Mouse (Mus musculus) liver, postnatal 0 days (tissue): ENCODE data around the gene Tsen54. TPM values are rescaled to one million over a fixed set of nuclear protein-coding genes. Genes with fewer than 3 reads are reported as not detected.

Experiments used
- ATAC-seq: fragments of 200-750 bp; cut with Nextera tagmentation; 2 replicates; pipeline ENCODE4 v1.8.0; 2017; ENCODE audit warnings: mild to moderate bottlenecking, moderate library complexity
- DNase-seq: peaks from one replicate; pipeline ENCODE4 v3.0.0-alpha.2; 2016
- H3K27ac ChIP-seq: fragments of 300-500 bp; sonication (generic); 2 replicates; pipeline ENCODE4 v1.5.1; 2014; ENCODE audit warnings: antibody characterized with exemption, moderate library complexity, mild to moderate bottlenecking, low read depth
- H3K27me3 ChIP-seq: fragments of 300-500 bp; sonication (generic); 2 replicates; pipeline ENCODE4 v1.6.1; 2014; ENCODE audit warnings: low read length, control low read depth, mixed read lengths; ENCODE audit not compliant: insufficient read depth
- H3K36me3 ChIP-seq: fragments of 300-500 bp; sonication (generic); replicated peaks from 2 replicates; pipeline ENCODE4 v1.6.1; 2014; ENCODE audit warnings: mild to moderate bottlenecking, control low read depth, low read length, moderate library complexity, mixed read lengths; ENCODE audit not compliant: insufficient read depth
- H3K4me1 ChIP-seq: fragments of 300-500 bp; sonication (generic); 2 replicates; pipeline ENCODE4 v1.6.1; 2014; ENCODE audit warnings: antibody characterized with exemption, mild to moderate bottlenecking, control low read depth; ENCODE audit not compliant: insufficient read depth
- H3K4me2 ChIP-seq: fragments of 300-500 bp; sonication (generic); 2 replicates; pipeline ENCODE4 v1.6.1; 2014; ENCODE audit warnings: low read depth, mild to moderate bottlenecking, low read length, moderate library complexity, mixed read lengths
- H3K4me3 ChIP-seq: fragments of 300-500 bp; sonication (generic); 2 replicates; pipeline ENCODE4 v1.5.1; 2014; ENCODE audit warnings: low read depth, low read length
- H3K9ac ChIP-seq: fragments of 300-500 bp; sonication (generic); replicated peaks from 2 replicates; pipeline ENCODE4 v1.6.1; 2014; ENCODE audit warnings: mild to moderate bottlenecking, moderate library complexity
- H3K9me3 ChIP-seq: fragments of 300-500 bp; sonication (generic); 2 replicates; pipeline ENCODE4 v1.6.1; 2016; ENCODE audit warnings: mild to moderate bottlenecking, control low read depth, low read length, mixed read lengths
- CTCF ChIP-seq: sonication (generic); IDR thresholded peaks from 2 replicates; pipeline ENCODE4 v1.5.1; 2016; ENCODE audit warnings: antibody characterized with exemption, low read depth
- EP300 ChIP-seq: IDR thresholded peaks from 2 replicates; pipeline ENCODE4 v1.6.1; 2016; ENCODE audit warnings: antibody characterized with exemption, low read depth, mild to moderate bottlenecking
- WGBS: fragments of 180-500 bp; shearing (Covaris S2); extraction: QIAGEN DNeasy Blood & Tissue Kit; methylation state at CpG from one replicate; pipeline ENCODE4 v1.1.7; 2014; ENCODE audit not compliant: insufficient replicate concordance; 5-methylcytosine and 5-hydroxymethylcytosine counted together
- polyA plus RNA-seq: library from polyadenylated mRNA; unstranded; fragments of >200 nt; fragmentation: Nextera tagmentation; extraction: Ambion mirVana; gene quantifications from 2 replicates; pipeline ENCODE4 v1.2.1, GENCODE M21; 2015

The Tsen54 gene
- polyA plus RNA-seq, 1 experiment from 2014 or later, result 8.8 TPM

GRCm38 (mm10) chr11:115812533-115813420 is 1.7 kb upstream of the Tsen54 start:
- ATAC-seq (no peak), DNase-seq (peak; percentile 51)
- H3K4me3 ChIP-seq, result peak overlapping the region; percentile 91
- no peaks in the 10 kb centered on the region for H3K36me3 ChIP-seq
- H3K4me1 ChIP-seq, result peaks cover 50% of the 10 kb centered on the region
- peak overlapping the region; percentile 82 for H3K27ac ChIP-seq
- no peaks in the 10 kb centered on the region for H3K9me3 ChIP-seq
- peak overlapping the region; percentile 82 for H3K9ac ChIP-seq
- H3K27me3 ChIP-seq, result no peaks in the 10 kb centered on the region
- peak overlapping the region; percentile 96 for H3K4me2 ChIP-seq
- TF ChIP-seq EP300 (no peak), CTCF (no peak)
- 9% methylated on average over 28 of the region's 28 CpGs for WGBS

GRCm38 (mm10) chr11:115813507-115814296 is 822 bp upstream of the Tsen54 start, which contains the start of gene Caskin2:
Caskin2 (minus strand) TSS chr11:115813639.
- Histone ChIP-seq H3K9ac (peak within 1 kb of the TSS; percentile 82), H3K27me3 (no peaks in the 10 kb centered on the region), H3K4me2 (peak within 1 kb of the TSS; percentile 96), H3K27ac (peak within 1 kb of the TSS; percentile 82), H3K4me3 (peak within 1 kb of the TSS; percentile 91), H3K36me3 (no peaks in the 10 kb centered on the region), H3K4me1 (peaks cover 48% of the 10 kb centered on the region), H3K9me3 (no peaks in the 10 kb centered on the region)
- peak; percentile 99 for DNase-seq
- 0% methylated on average over 42 of the region's 44 CpGs for WGBS
- peak; percentile 87 for ATAC-seq
- TF ChIP-seq EP300 (no peak), CTCF (peak; percentile 98)

GRCm38 (mm10) chr11:115817331-115817730 is 2.8 kb downstream of the Tsen54 start:
- no peak overlapping the region for H3K4me3 ChIP-seq
- H3K9me3 ChIP-seq, result no peaks in the 10 kb centered on the region
- H3K27ac ChIP-seq, result no peak overlapping the region
- 89% methylated on average over 5 of the region's 5 CpGs for WGBS
- DNase-seq (no peak), ATAC-seq (no peak)
- TF ChIP-seq CTCF (peak; percentile 37), EP300 (no peak)
- peaks cover 21% of the 10 kb centered on the region for H3K4me1 ChIP-seq
- no peak overlapping the region for H3K4me2 ChIP-seq
- H3K27me3 ChIP-seq, result no peaks in the 10 kb centered on the region
- H3K36me3 ChIP-seq, result peaks cover 8% of the 10 kb centered on the region; the same call in 1 of the 2 replicates
- H3K9ac ChIP-seq, result no peak overlapping the region

GRCm38 (mm10) chr11:115819915-115820623 is 5.5 kb downstream of the Tsen54 start:
- H3K36me3 ChIP-seq, result peaks cover 13% of the 10 kb centered on the region; the same call in 1 of the 2 replicates
- ATAC-seq, result no peak
- WGBS, result 88% methylated on average over 16 of the region's 16 CpGs

GRCm38 (mm10) chr11:115821001-115821400 is 6.5 kb downstream of the Tsen54 start:
- Histone ChIP-seq H3K27me3 (0 out of 2 replicates have a peak, but pooled peaks cover 2% of the 10 kb centered on the region), H3K4me3 (no peak overlapping the region), H3K4me2 (no peak overlapping the region), H3K27ac (no peak overlapping the region), H3K4me1 (peaks cover 18% of the 10 kb centered on the region), H3K9ac (no peak overlapping the region), H3K36me3 (peaks cover 13% of the 10 kb centered on the region; the same call in 1 of the 2 replicates), H3K9me3 (no peaks in the 10 kb centered on the region)
- ATAC-seq (no peak), DNase-seq (no peak)
- WGBS, result 67% methylated on average over 4 of the region's 4 CpGs
- TF ChIP-seq CTCF (no peak), EP300 (no peak)

More at GRCm38 (mm10) chr11:115819915-115820623, 5.5 kb downstream of the Tsen54 start:
- Histone ChIP-seq H3K4me2 (no peak overlapping the region), H3K9me3 (no peaks in the 10 kb centered on the region), H3K4me3 (no peak overlapping the region), H3K4me1 (peaks cover 20% of the 10 kb centered on the region), H3K27ac (no peak overlapping the region), H3K9ac (no peak overlapping the region), H3K27me3 (no peaks in the 10 kb centered on the region)
- DNase-seq, result no peak
- TF ChIP-seq CTCF, result no peak
- TF ChIP-seq EP300, result no peak
